Mouse (Mus musculus) liver, embryonic 15.5 days (tissue): Measurements from ENCODE around the gene Htra3. TPM values are rescaled to one million over a fixed set of nuclear protein-coding genes. Genes with fewer than 3 reads are reported as not detected.

Source experiments
- ATAC-seq: fragments of 200-750 bp; cut with Nextera tagmentation; 2 replicates; pipeline ENCODE4 v1.8.0; 2017; ENCODE audit warnings: moderate number of reproducible peaks, mild to moderate bottlenecking, moderate library complexity; ENCODE audit not compliant: insufficient read depth
- H3K27ac ChIP-seq: fragments of 300-500 bp; sonication (generic); replicated peaks from 2 replicates; pipeline ENCODE4 v1.5.1; 2015; ENCODE audit warnings: mild to moderate bottlenecking, inconsistent platforms
- H3K27me3 ChIP-seq: fragments of 300-500 bp; sonication (generic); 2 replicates; pipeline ENCODE4 v1.6.1; 2015; ENCODE audit warnings: mild to moderate bottlenecking, inconsistent platforms
- H3K36me3 ChIP-seq: fragments of 300-500 bp; sonication (generic); replicated peaks from 2 replicates; pipeline ENCODE4 v1.6.1; 2015; ENCODE audit warnings: moderate library complexity, mild to moderate bottlenecking, inconsistent platforms
- H3K4me1 ChIP-seq: fragments of 300-500 bp; sonication (generic); replicated peaks from 2 replicates; pipeline ENCODE4 v1.6.1; 2015; ENCODE audit warnings: inconsistent platforms
- H3K4me2 ChIP-seq: fragments of 300-500 bp; sonication (generic); 2 replicates; pipeline ENCODE4 v1.6.1; 2015; ENCODE audit warnings: moderate library complexity, mild to moderate bottlenecking, inconsistent platforms
- H3K4me3 ChIP-seq: fragments of 300-500 bp; sonication (generic); replicated peaks from 2 replicates; pipeline ENCODE4 v1.5.1; 2015; ENCODE audit warnings: mild to moderate bottlenecking, inconsistent platforms
- H3K9ac ChIP-seq: fragments of 300-500 bp; sonication (generic); 2 replicates; pipeline ENCODE4 v1.6.1; 2015; ENCODE audit warnings: moderate library complexity, mild to moderate bottlenecking, inconsistent platforms
- H3K9me3 ChIP-seq: fragments of 300-500 bp; sonication (generic); replicated peaks from 2 replicates; pipeline ENCODE4 v1.6.1; 2016; ENCODE audit warnings: inconsistent platforms
- WGBS: fragments of 180-500 bp; shearing (Covaris S2); methylation state at CpG from one replicate; pipeline ENCODE4 v1.1.7; 2015; ENCODE audit warnings: mixed read lengths; ENCODE audit not compliant: insufficient replicate concordance; 5-methylcytosine and 5-hydroxymethylcytosine counted together
- polyA plus RNA-seq: library from polyadenylated mRNA; unstranded; fragments of >200 nt; fragmentation: Nextera tagmentation; extraction: Ambion mirVana; gene quantifications from 2 replicates; pipeline ENCODE4 v1.2.1, GENCODE M21; 2015

Htra3 gene
- polyA plus RNA-seq, 1 experiment from 2014 or later: 1.9 TPM

GRCm38 (mm10) chr5:35631755-35632154 is 47.8 kb downstream of the Htra3 start:
- Histone ChIP-seq H3K4me1 (no peaks in the 10 kb centered on the region), H3K27ac (no peak overlapping the region), H3K9ac (no peak overlapping the region), H3K4me2 (no peak overlapping the region), H3K4me3 (no peak overlapping the region), H3K36me3 (no peaks in the 10 kb centered on the region), H3K9me3 (no peaks in the 10 kb centered on the region), H3K27me3 (no peaks in the 10 kb centered on the region)
- WGBS: 56% methylated on average over 5 of the region's 5 CpGs
- no peak for ATAC-seq

- ATAC-seq: no peak
Observed at GRCm38 (mm10) chr5:35631224-35631623, 48.4 kb downstream of the Htra3 start.

DNA sequence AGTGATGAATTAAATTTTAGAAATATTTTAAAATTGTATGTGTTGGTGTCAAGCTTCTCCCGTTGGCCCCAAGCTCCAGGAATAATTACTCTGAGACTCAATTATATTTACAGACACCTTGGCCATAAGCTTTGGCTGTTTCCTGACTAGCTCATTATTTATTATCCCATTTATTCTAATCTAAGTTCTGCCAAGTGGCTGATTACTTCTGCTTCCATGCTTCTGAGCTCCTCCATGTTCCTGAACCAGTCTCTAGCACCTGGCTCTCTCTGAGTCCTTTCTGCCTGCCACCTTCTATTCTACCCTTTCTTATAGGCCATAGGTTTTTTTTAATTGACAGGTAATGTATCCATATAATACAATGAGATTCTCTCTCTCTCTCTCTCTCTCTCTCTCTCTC is 48.9 kb downstream of the Htra3 start:
- Histone ChIP-seq H3K4me3 (no peak overlapping the region), H3K9me3 (no peaks in the 10 kb centered on the region), H3K27me3 (no peaks in the 10 kb centered on the region), H3K4me2 (no peak overlapping the region), H3K27ac (no peak overlapping the region), H3K36me3 (no peaks in the 10 kb centered on the region), H3K9ac (no peak overlapping the region), H3K4me1 (no peaks in the 10 kb centered on the region)
- 60% methylated on average over 1 of the region's 1 CpGs for WGBS
- ATAC-seq: no peak

More at GRCm38 (mm10) chr5:35631224-35631623, 48.4 kb downstream of the Htra3 start:
- Histone ChIP-seq H3K27ac (no peak overlapping the region), H3K9ac (no peak overlapping the region), H3K4me1 (no peaks in the 10 kb centered on the region), H3K4me3 (no peak overlapping the region), H3K9me3 (no peaks in the 10 kb centered on the region), H3K36me3 (no peaks in the 10 kb centered on the region), H3K4me2 (no peak overlapping the region), H3K27me3 (no peaks in the 10 kb centered on the region)
- WGBS: 24% methylated on average over 3 of the region's 3 CpGs

DNA sequence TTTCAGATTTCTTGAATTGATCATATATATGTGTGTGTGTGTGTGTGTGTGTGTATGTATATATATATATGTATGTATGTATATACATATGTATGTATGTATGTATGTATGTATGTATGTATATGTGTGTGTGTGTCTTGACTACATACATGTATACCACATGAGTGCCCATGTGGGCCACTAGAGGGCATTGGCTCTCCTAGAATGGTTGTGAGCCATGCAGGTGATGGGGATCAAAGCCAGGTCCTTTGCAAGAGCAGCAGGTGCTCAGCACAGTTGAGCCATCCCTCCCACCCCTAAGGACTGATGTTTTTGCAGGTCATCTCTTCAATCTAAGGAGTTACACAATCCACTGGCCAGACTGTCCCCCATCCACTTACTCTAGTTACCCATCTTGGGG is 50.2 kb downstream of the Htra3 start:
- Histone ChIP-seq H3K4me2 (no peak overlapping the region), H3K27me3 (no peaks in the 10 kb centered on the region), H3K9me3 (no peaks in the 10 kb centered on the region), H3K36me3 (no peaks in the 10 kb centered on the region), H3K9ac (no peak overlapping the region), H3K4me3 (no peak overlapping the region), H3K27ac (no peak overlapping the region), H3K4me1 (no peaks in the 10 kb centered on the region)
- no peak for ATAC-seq

DNA sequence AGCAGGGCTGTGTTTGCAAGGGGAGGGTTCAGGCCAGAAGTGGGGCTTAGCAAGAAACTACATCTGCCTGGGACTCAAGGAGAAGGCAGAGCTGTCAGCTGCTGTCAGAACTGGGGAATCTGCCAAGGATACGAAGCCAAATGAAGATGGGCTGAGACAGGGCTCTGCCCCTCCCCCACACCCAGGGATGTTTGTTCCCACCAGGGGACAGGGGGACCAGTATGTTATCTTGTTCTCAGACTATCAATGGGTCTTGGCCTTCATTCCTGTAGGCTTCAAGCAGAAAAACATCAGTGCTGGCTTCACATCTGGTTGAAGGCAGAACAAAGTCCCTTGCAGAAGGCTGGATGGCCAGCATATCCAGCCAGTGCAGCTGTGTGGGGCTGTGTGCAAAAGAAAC is 50.9 kb downstream of the Htra3 start:
- no peak for ATAC-seq
- Histone ChIP-seq H3K27me3 (no peaks in the 10 kb centered on the region), H3K9ac (no peak overlapping the region), H3K9me3 (no peaks in the 10 kb centered on the region), H3K4me3 (no peak overlapping the region), H3K27ac (no peak overlapping the region), H3K4me1 (no peaks in the 10 kb centered on the region), H3K4me2 (no peak overlapping the region), H3K36me3 (no peaks in the 10 kb centered on the region)
- WGBS: 44% methylated on average over 1 of the region's 1 CpGs

GRCm38 (mm10) chr5:35627307-35627840 is 52.2 kb downstream of the Htra3 start:
- H3K9ac ChIP-seq: no peak overlapping the region
- H3K4me2 ChIP-seq: no peak overlapping the region
- H3K4me3 ChIP-seq: no peak overlapping the region
- no peak for ATAC-seq
- H3K27ac ChIP-seq: no peak overlapping the region
- 43% methylated on average over 7 of the region's 7 CpGs for WGBS
- no peaks in the 10 kb centered on the region for H3K9me3 ChIP-seq
- H3K27me3 ChIP-seq: no peaks in the 10 kb centered on the region
- H3K4me1 ChIP-seq: no peaks in the 10 kb centered on the region
- no peaks in the 10 kb centered on the region for H3K36me3 ChIP-seq

DNA sequence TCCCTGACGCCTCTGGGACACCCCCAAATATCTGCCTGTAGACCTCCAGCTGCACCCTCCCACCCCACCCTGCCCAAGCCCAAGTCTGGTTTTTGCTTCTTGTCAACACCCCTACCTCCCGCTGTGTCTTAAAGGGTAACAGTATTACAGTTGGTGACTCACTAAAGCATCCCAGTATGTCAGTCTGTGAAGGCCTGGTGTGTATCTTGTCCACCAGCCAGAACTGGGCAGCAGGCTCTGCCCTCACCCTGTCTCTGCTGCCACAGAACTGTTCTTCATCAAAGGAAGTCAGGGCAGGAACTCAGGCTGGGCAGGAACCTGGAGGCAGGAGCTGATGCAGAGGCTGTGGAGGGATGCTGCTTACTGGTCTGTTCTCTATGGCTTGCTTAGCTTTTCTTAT is 53.2 kb downstream of the Htra3 start:
- Histone ChIP-seq H3K4me3 (no peak overlapping the region), H3K4me1 (no peaks in the 10 kb centered on the region), H3K4me2 (no peak overlapping the region), H3K27me3 (no peaks in the 10 kb centered on the region), H3K27ac (no peak overlapping the region), H3K9ac (no peak overlapping the region), H3K36me3 (no peaks in the 10 kb centered on the region), H3K9me3 (no peaks in the 10 kb centered on the region)
- WGBS: 52% methylated on average over 2 of the region's 2 CpGs
- no peak for ATAC-seq

DNA sequence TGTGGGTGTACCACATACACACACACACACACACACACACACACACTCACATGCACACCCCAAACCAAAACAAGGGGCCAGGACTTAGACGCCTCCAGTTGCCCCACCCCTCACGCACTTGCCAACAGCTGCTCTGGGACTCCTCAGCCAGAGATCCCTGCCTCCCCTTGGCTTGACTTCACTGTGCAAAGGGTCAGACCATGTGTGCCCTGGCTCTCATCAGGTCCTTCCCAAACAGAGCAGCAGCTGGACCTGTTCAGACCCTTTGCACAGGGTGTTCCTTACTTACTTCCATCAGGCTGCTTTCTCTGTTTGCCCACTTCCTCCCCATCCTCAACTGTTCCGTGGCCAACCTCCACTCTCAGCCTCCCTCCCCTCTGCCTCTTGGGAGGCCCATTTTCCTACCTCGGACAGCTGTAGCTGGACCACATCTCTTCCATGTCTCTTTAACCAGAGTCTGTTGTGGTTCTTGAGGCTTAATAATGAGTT is 54.8 kb downstream of the Htra3 start:
- Histone ChIP-seq H3K9me3 (no peaks in the 10 kb centered on the region), H3K27me3 (no peaks in the 10 kb centered on the region), H3K27ac (no peak overlapping the region), H3K4me3 (no peak overlapping the region), H3K36me3 (no peaks in the 10 kb centered on the region), H3K4me2 (no peak overlapping the region), H3K4me1 (no peaks in the 10 kb centered on the region), H3K9ac (no peak overlapping the region)
- 36% methylated on average over 4 of the region's 4 CpGs for WGBS
- no peak for ATAC-seq

GRCm38 (mm10) chr5:35623831-35624230 is 55.8 kb downstream of the Htra3 start:
- Histone ChIP-seq H3K36me3 (no peaks in the 10 kb centered on the region), H3K9ac (no peak overlapping the region), H3K27me3 (no peaks in the 10 kb centered on the region), H3K4me1 (no peaks in the 10 kb centered on the region), H3K27ac (no peak overlapping the region), H3K4me2 (no peak overlapping the region), H3K9me3 (no peaks in the 10 kb centered on the region), H3K4me3 (no peak overlapping the region)
- ATAC-seq: no peak

- 24% methylated on average over 4 of the region's 4 CpGs for WGBS
- no peak overlapping the region for H3K9ac ChIP-seq
- H3K4me2 ChIP-seq: no peak overlapping the region
- no peak overlapping the region for H3K4me3 ChIP-seq
- H3K27me3 ChIP-seq: no peaks in the 10 kb centered on the region
- no peak overlapping the region for H3K27ac ChIP-seq
- no peaks in the 10 kb centered on the region for H3K9me3 ChIP-seq
- no peak for ATAC-seq
- H3K4me1 ChIP-seq: no peaks in the 10 kb centered on the region
- H3K36me3 ChIP-seq: no peaks in the 10 kb centered on the region
Observed at GRCm38 (mm10) chr5:35621114-35621513, 58.5 kb downstream of the Htra3 start.

DNA sequence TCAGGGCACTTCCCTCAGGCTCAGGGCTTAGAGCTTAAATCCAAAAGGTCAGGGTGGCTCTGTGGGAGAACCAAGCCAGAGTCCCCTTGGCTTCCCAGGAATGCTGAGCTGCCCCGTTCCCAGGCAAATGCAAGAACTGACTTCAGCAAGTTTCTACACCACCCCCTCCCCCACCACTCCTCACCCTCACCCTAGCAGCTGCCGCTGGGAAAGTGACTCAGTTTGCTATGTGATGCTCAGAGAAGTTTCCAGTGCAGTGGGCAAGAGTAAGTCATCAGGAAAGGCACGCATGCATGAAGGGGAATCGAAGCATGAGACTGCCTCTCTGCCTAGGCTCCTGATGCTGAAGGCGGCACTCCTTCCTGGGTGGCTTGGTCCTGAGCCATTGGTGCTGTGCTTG is 62.6 kb downstream of the Htra3 start:
- Histone ChIP-seq H3K9me3 (no peaks in the 10 kb centered on the region), H3K27ac (no peak overlapping the region), H3K4me3 (no peak overlapping the region), H3K27me3 (no peaks in the 10 kb centered on the region), H3K9ac (no peak overlapping the region), H3K36me3 (no peaks in the 10 kb centered on the region), H3K4me2 (no peak overlapping the region), H3K4me1 (no peaks in the 10 kb centered on the region)
- 48% methylated on average over 5 of the region's 5 CpGs for WGBS
- no peak for ATAC-seq

DNA sequence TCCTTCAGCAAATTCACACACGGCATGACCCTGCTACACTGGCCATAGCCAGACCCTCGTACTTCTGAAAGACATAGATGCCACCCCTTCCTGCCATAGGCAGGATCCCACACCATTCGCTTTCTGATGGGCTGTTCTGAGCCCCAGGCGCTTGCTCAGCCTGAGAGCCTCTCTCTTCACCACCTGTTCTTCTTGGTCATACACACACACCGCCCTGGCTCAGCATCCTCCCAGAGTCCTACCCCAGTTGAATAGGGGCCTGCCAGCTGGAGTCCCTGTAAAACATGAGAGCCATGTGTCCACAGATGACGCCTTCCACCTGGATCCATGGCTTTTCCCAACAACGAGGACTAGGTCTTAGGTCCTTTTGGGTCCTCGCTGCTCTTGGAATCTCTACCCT is 66.9 kb downstream of the Htra3 start:
- Histone ChIP-seq H3K27ac (no peak overlapping the region), H3K9ac (no peak overlapping the region), H3K36me3 (no peaks in the 10 kb centered on the region), H3K4me1 (no peaks in the 10 kb centered on the region), H3K27me3 (no peaks in the 10 kb centered on the region), H3K4me3 (no peak overlapping the region), H3K4me2 (no peak overlapping the region), H3K9me3 (no peaks in the 10 kb centered on the region)
- no peak for ATAC-seq
- WGBS: 68% methylated on average over 8 of the region's 8 CpGs
